Mouse (Mus musculus): Measurements from ENCODE around the gene Fam133b. TPM values are rescaled to one million over a fixed set of nuclear protein-coding genes. Genes with fewer than 3 reads are reported as not detected.

Fam133b gene
- 11.7 TPM for polyA plus RNA-seq (2014; fragmentation: Illumina TruSeq; extraction: RNeasy Lipid Tissue Mini Kit (QIAGEN cat#74804); ENCODE audit: low read depth, low replicate concordance)

DNA sequence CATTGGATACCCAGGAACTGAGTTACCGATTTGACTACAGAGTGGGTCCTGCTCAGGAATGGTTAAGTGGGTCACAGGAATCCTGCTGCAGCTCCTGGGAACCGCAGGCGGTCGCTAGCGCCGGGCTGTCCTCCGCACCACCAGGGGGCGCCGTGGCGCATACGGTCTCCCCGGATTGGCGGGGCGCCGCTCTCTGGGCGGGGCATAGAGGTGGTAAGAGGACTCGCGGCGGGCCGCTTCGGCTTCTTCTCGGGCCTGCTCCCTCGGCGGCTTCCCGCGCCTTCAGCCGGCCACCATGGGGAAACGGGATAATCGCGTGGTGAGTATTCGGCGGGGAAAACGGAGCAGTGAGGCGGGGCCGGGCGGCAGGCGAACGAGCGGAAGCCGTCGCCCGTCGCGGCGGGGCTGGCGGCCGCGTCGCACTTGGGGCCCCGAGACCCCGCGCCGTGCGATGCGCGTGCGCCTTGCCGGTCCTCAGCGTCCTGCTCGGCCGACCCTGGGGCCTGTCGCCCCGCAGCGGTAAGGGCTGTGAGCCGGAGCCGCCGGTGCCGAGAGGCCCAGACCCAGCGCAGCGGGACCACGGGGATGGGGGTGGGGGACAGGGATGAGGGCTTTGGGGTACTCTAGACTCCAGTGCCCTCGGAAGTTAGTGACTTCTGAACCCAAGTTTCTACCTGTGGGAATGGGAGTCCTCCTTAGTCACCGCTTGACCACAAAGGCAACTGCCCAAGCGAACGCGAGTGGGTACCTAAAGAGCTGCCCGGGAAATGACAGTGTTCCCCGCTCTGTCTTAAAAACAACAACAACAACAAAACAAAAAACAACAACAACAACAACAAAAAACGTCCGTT lies at the start of gene Fam133b:
Gene Fam133b (plus strand): TSS at position 205 of the 851 bp plus-strand sequence.

DNA sequence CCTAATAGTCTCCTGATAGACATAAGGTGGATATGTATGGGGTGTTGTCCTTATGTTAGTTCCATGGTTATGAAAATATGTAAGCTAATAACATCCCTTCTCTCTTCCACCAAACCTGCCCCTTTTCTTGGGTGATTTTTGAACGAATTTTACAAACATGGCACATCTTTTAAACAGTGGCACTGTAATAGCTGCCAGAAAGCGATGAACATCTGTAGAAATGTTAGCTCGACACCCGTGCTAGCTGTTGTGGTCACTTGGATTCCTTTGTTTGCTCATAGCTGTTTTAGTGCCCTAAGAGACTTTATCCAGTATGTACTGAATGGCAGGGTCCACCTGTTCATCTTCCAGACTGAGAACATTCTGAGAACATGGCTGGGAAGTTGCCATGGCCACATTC lies 27.6 kb downstream of the Fam133b start, which contains the start of gene 1700109H08Rik:
Gene 1700109H08Rik (plus strand): TSS at position 301 of the 400 bp plus-strand sequence.

DNA sequence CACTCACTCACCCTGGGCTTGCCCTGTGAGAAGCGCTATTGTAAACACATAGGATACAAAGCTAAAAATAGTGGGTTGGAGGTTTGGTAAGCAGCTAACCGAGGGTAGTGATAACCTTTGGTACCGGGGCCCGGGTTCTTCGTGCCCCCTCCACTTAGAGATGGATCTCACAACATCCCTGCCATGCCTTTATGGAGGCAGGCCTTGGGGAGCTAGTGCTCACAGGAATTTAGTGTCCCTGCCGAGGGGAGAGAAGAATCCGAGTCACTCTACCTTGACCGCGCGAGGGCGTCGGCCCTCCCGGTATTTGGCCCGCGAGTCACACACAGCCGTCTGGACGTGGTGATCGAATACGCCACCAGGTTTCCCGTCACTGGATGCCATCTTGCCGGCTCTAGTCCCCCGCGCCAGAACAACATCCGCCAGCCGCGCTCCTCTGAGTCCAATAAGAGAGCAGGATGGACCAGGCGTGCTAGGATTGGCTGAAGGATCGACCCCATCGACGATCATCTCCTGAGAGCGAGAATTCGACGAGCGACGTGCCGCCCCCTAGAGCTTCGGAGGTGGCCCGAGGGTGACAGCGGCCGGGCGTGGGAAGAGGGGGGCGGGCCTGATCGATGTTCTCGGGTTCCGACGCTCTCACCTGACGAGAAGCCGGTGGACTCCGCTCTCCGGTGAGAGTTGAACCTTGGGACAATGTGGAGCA lies 52.2 kb downstream of the Fam133b start, which contains the start of gene Pex1:
Gene Pex1 (plus strand): TSS at position 374 of the 706 bp plus-strand sequence.

DNA sequence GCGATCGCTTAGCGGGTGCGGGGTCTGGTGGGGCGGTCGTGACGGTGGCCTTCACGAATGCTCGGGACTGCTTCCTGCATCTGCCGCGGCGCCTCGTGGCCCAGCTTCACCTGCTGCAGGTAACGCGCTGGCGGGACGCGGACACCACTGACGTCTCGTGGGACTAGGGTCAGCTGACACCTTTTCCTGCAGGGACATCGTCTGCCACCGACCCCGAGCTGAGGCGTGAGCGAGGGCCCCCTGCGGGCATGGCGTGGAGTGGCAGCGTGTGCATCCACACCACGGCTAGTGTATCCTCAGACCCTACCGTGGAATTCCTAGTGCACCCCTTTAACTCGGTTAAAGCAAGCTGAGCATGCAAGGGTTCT lies 52.8 kb downstream of the Fam133b start, which contains the start of gene Rbm48:
Gene Rbm48 (minus strand): TSS at position 187 of the 368 bp plus-strand sequence.

Other genes with a start within 250 kb of the Fam133b start
- 3.7 TPM for gene Cdk6, start 202.3 kb upstream of the Fam133b start, polyA plus RNA-seq (2014; fragmentation: Illumina TruSeq; extraction: RNeasy Lipid Tissue Mini Kit (QIAGEN cat#74804); ENCODE audit: low read depth, low replicate concordance)
- 3.7 TPM for gene 1700109H08Rik, start 27.7 kb downstream of the Fam133b start, polyA plus RNA-seq (2014; fragmentation: Illumina TruSeq; extraction: RNeasy Lipid Tissue Mini Kit (QIAGEN cat#74804); ENCODE audit: low read depth, low replicate concordance)
- 15.8 TPM for gene Pex1, start 52.2 kb downstream of the Fam133b start, polyA plus RNA-seq (2014; fragmentation: Illumina TruSeq; extraction: RNeasy Lipid Tissue Mini Kit (QIAGEN cat#74804); ENCODE audit: low read depth, low replicate concordance)
- gene Rbm48, start 52.8 kb downstream of the Fam133b start, polyA plus RNA-seq (2014; fragmentation: Illumina TruSeq; extraction: RNeasy Lipid Tissue Mini Kit (QIAGEN cat#74804); ENCODE audit: low read depth, low replicate concordance), result 6.6 TPM
- not detected for gene Tmbim7, start 107.3 kb downstream of the Fam133b start, polyA plus RNA-seq (2014; fragmentation: Illumina TruSeq; extraction: RNeasy Lipid Tissue Mini Kit (QIAGEN cat#74804); ENCODE audit: low read depth, low replicate concordance)
- 103 TPM for gene Gatad1, start 113.4 kb downstream of the Fam133b start, polyA plus RNA-seq (2014; fragmentation: Illumina TruSeq; extraction: RNeasy Lipid Tissue Mini Kit (QIAGEN cat#74804); ENCODE audit: low read depth, low replicate concordance)

All from heart, adult 10 weeks (tissue).